Mouse (Mus musculus) mesoderm, embryonic 11.5 days (tissue): ENCODE data around the gene Nr1h4.

ENCODE experiments used
- DNase-seq: peaks from one replicate; pipeline ENCODE4 v3.0.0-alpha.2; 2012; ENCODE audit warnings: low read depth, low spot score

The Nr1h4 gene

GRCm38 (mm10) chr10:89481638-89482037 is 51.7 kb downstream of the Nr1h4 start:
- DNase-seq, result peak; percentile 24

- no peak for DNase-seq
These were observed 54.6 kb downstream of the Nr1h4 start for GRCm38 (mm10) chr10:89478766-89479165.

GRCm38 (mm10) chr10:89470596-89471353 is 62.6 kb downstream of the Nr1h4 start:
- peak; percentile 3 for DNase-seq

GRCm38 (mm10) chr10:89464760-89465405 is 68.5 kb downstream of the Nr1h4 start:
- no peak for DNase-seq

- DNase-seq, result no peak
These were observed 70.5 kb downstream of the Nr1h4 start for GRCm38 (mm10) chr10:89462890-89463289.

GRCm38 (mm10) chr10:89461856-89462507 is 71.4 kb downstream of the Nr1h4 start:
- DNase-seq, result peak; percentile 92

- DNase-seq, result no peak
These were observed 72.4 kb downstream of the Nr1h4 start for GRCm38 (mm10) chr10:89460972-89461371.

GRCm38 (mm10) chr10:89458770-89459169 is 74.6 kb downstream of the Nr1h4 start:
- no peak for DNase-seq

- DNase-seq, result no peak
These were observed 79.6 kb downstream of the Nr1h4 start for GRCm38 (mm10) chr10:89453794-89454193.

- DNase-seq, result no peak
These were observed 80.2 kb downstream of the Nr1h4 start for GRCm38 (mm10) chr10:89453068-89453641.

- DNase-seq, result no peak
These were observed 83.0 kb downstream of the Nr1h4 start for GRCm38 (mm10) chr10:89450411-89450810.

GRCm38 (mm10) chr10:89444381-89444780 is 89.0 kb downstream of the Nr1h4 start:
- no peak for DNase-seq

- peak; percentile 90 for DNase-seq
These were observed 89.7 kb downstream of the Nr1h4 start, which contains the start of gene Gas2l3 for GRCm38 (mm10) chr10:89443623-89444151. Gene Gas2l3, minus strand, starts transcription at chr10:89443967.

GRCm38 (mm10) chr10:89443115-89443622 is 90.2 kb downstream of the Nr1h4 start:
- DNase-seq, result no peak

- no peak for DNase-seq
These were observed 90.7 kb downstream of the Nr1h4 start for GRCm38 (mm10) chr10:89442640-89443039.

- no peak for DNase-seq
These were observed 91.4 kb downstream of the Nr1h4 start for GRCm38 (mm10) chr10:89441961-89442360.

- no peak for DNase-seq
These were observed 94.0 kb downstream of the Nr1h4 start for GRCm38 (mm10) chr10:89439380-89439779.

GRCm38 (mm10) chr10:89437996-89438395 is 95.4 kb downstream of the Nr1h4 start:
- DNase-seq, result no peak

- DNase-seq, result no peak
These were observed 95.9 kb downstream of the Nr1h4 start for GRCm38 (mm10) chr10:89437472-89437871.

- no peak for DNase-seq
These were observed 97.5 kb downstream of the Nr1h4 start for GRCm38 (mm10) chr10:89435920-89436319.

GRCm38 (mm10) chr10:89435413-89435812 is 98.0 kb downstream of the Nr1h4 start:
- DNase-seq, result no peak
